Mouse (Mus musculus) ES-E14 (cell line): ENCODE data around the gene Slc37a1. TPM values are rescaled to one million over a fixed set of nuclear protein-coding genes. Genes with fewer than 3 reads are reported as not detected.

ENCODE experiments used
- DNase-seq: peaks from one replicate; pipeline ENCODE4 v3.0.0-alpha.2; 2013; ENCODE audit warnings: low read depth, low spot score
- H3K27ac ChIP-seq: 2 replicates; pipeline ENCODE4 v1.5.1; 2012; ENCODE audit warnings: low read depth, mild to moderate bottlenecking, low read length, moderate library complexity, mixed read lengths; ENCODE audit not compliant: poor library complexity, insufficient read depth, severe bottlenecking
- H3K36me3 ChIP-seq: 2 replicates; pipeline ENCODE4 v1.6.1; 2012; ENCODE audit warnings: mild to moderate bottlenecking, low read length, moderate library complexity, mixed read lengths; ENCODE audit not compliant: control insufficient read depth, poor library complexity, insufficient read depth, severe bottlenecking
- H3K4me1 ChIP-seq, 2 experiments: fragments of 150-350 bp in 1 of 2; sonication (generic) in 1 of 2; 2 replicates each; pipeline ENCODE4 v1.6.1; 2012; ENCODE audit warnings: low read length in 2 of 2, mild to moderate bottlenecking in 1 of 2, mixed read lengths in 1 of 2; ENCODE audit not compliant: control insufficient read depth in 2 of 2, insufficient read depth in 2 of 2, poor library complexity in 1 of 2
- H3K4me3 ChIP-seq, 2 experiments: fragments of 150-350 bp in 1 of 2; sonication (generic) in 1 of 2; 2 replicates each; pipeline ENCODE4 v1.5.1; 2012; ENCODE audit warnings: low read length in 2 of 2, low read depth in 1 of 2, mild to moderate bottlenecking in 1 of 2, mixed read lengths in 1 of 2; ENCODE audit not compliant: insufficient read depth in 1 of 2, poor library complexity in 1 of 2, severe bottlenecking in 1 of 2
- H3K9ac ChIP-seq: 2 replicates; pipeline ENCODE4 v1.6.1; 2012; ENCODE audit warnings: low read depth, mild to moderate bottlenecking, low read length, mixed read lengths; ENCODE audit not compliant: poor library complexity, insufficient read depth, severe bottlenecking
- H3K9me3 ChIP-seq: fragments of 150-350 bp; sonication (generic); 2 replicates; pipeline ENCODE4 v1.6.1; 2012; ENCODE audit warnings: low read depth, mild to moderate bottlenecking, low read length; ENCODE audit not compliant: control insufficient read depth, insufficient read depth
- CHD2 ChIP-seq: IDR thresholded peaks from 2 replicates; pipeline ENCODE4 v1.6.1; 2014; ENCODE audit warnings: mild to moderate bottlenecking, low read depth, low read length, inconsistent platforms
- HCFC1 ChIP-seq: IDR thresholded peaks from 2 replicates; pipeline ENCODE4 v1.6.1; 2012; ENCODE audit warnings: low read length, inconsistent platforms, borderline replicate concordance; ENCODE audit not compliant: insufficient read depth
- MAFK ChIP-seq: IDR thresholded peaks from 2 replicates; pipeline ENCODE4 v1.6.1; 2014; ENCODE audit warnings: mild to moderate bottlenecking, low read depth, low read length, inconsistent platforms; ENCODE audit not compliant: insufficient read depth
- ZC3H11A ChIP-seq: IDR thresholded peaks from 2 replicates; pipeline ENCODE4 v1.6.1; 2012; ENCODE audit warnings: low read depth, mild to moderate bottlenecking, inconsistent platforms, low read length, borderline replicate concordance
- ZNF384 ChIP-seq: IDR thresholded peaks from 2 replicates; pipeline ENCODE4 v1.6.1; 2012; ENCODE audit warnings: low read depth, low read length, inconsistent platforms
- in situ Hi-C, 2 experiments: fragments of 600-800 bp; cut with MboI; formaldehyde crosslinking; loops; one replicate each; pipeline ENCODE4 v1.15.1; 2025; ENCODE audit warnings: low sequenced_read_pairs in 2 of 2, inconsistent platforms in 1 of 2; ENCODE audit not compliant: unreplicated experiment in 2 of 2
- total RNA-seq: library from RNA; depleted of rRNA; stranded (reverse); fragments of 300-350 nt; gene quantifications from 2 replicates; pipeline ENCODE4 v1.2.3, GENCODE M21; 2012

Gene Slc37a1
- total RNA-seq, 1 experiment = 37.5 TPM

DNA sequence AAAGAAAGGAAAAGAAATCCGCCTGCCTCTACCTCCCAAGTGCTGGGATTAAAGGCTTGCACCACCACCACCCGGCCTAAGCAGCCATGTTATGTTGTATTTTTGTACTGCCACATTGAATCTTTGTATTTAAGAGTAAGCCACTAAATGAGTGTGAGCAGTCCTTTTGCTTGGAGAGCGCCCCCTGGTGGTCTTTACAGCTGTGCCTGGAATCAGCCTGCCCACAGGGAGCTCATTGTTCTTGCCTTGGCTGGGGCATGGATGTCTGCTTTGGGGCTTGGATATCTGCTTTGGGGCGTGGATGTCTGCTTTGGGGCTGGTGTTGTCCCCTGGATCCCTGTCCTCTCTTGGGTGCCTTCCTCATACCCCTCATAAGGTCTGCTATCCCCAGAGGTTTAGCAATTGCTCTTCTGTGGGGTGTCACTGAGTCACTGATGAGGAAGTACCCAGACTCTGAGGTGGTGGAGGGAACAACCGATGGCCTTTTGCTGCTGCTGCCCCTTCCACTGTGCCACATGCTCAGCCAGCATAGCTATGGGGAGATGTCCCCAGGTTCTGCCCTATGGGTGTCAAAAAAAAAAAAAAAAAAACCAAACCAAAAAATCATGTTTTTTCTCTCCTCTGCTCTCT, 57.7 kb downstream of the Slc37a1 start:
- in situ Hi-C loops = loop anchor here in 1 of 2 experiments (25.0 kb wide), 1 partner anchor 143 kb away; no protein-coding TSS in a partner anchor

DNA sequence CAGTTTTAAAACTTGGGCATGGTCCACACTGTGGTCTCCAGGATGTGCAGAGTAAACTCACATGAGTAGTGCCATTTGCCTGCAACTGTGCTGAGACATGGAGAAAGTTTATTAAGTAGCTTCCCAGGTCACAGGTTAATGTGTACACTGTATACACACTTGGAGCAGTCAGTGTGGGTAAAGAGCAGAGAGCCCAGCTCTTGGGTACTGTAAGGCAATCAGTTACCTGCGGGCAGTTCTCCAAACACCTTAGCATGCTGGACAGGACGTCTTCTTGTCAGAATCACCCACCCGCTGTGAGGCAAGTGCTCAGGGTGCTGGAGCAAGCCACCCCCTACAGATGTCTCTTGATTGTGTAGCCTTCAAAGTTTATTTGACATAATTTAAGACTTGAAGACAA, 58.2 kb downstream of the Slc37a1 start:
- Histone ChIP-seq H3K9me3 (no peaks in the 10 kb centered on the region), H3K9ac (no peak overlapping the region), H3K36me3 (peaks cover 18% of the 10 kb centered on the region), H3K4me1 (peaks cover 0 to 2% of the 10 kb centered on the region in 2 experiments; a peak in 2 of 4 replicates), H3K27ac (no peak overlapping the region), H3K4me3 (no peak overlapping the region)
- no peak for TF ChIP-seq ZNF384
- no peak for TF ChIP-seq CHD2
- TF ChIP-seq MAFK = no peak
- no peak for TF ChIP-seq ZC3H11A
- TF ChIP-seq HCFC1 = no peak
- DNase-seq = no peak
- in situ Hi-C loops = loop anchor here in 1 of 2 experiments (25.0 kb wide), 1 partner anchor 142 kb away; no protein-coding TSS in a partner anchor

More for the DNA sequence above, 57.7 kb downstream of the Slc37a1 start:
- peaks cover 16% of the 10 kb centered on the region for H3K36me3 ChIP-seq
- H3K9ac ChIP-seq = no peak overlapping the region
- no peak overlapping the region for H3K27ac ChIP-seq
- H3K4me3 ChIP-seq = no peak overlapping the region
- TF ChIP-seq MAFK = no peak
- no peak for TF ChIP-seq CHD2
- TF ChIP-seq ZNF384 = no peak
- TF ChIP-seq ZC3H11A = no peak; the same call in 1 of the 2 replicates
- TF ChIP-seq HCFC1 = no peak
- peak; percentile 78 for DNase-seq
- no peaks in the 10 kb centered on the region for H3K9me3 ChIP-seq
- H3K4me1 ChIP-seq = peaks cover 0 to 2% of the 10 kb centered on the region in 2 experiments; a peak in 2 of 4 replicates

DNA sequence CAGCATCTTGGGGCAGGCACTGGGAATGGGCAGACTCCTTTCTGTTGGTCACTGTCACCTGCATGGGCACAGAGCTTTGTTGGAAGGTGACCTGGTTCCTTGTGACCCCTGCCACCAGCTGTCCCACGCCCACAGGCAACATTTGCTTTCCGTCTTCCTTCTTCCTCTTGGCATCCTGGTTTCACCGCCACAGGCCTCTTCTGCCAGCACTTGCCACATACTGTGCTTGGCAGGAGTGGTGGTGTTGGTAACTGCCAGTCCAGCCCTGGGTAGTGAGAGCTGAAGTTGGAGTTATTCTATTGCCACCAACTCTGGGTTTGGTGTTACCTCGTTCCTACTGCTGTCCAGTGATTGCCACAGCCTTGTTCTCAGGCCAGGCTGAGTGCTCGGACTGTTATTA, 61.5 kb downstream of the Slc37a1 start:
- Histone ChIP-seq H3K9ac (no peak overlapping the region), H3K36me3 (peaks cover 17% of the 10 kb centered on the region), H3K4me3 (no peak overlapping the region), H3K4me1 (peaks cover 2 to 6% of the 10 kb centered on the region in 2 experiments; a peak in 2 of 4 replicates), H3K9me3 (no peaks in the 10 kb centered on the region), H3K27ac (no peak overlapping the region)
- no peak for DNase-seq
- in situ Hi-C loops = loop anchor here in 1 of 2 experiments (25.0 kb wide), 1 partner anchor 139 kb away; no protein-coding TSS in a partner anchor
- TF ChIP-seq ZC3H11A (no peak), HCFC1 (no peak), MAFK (no peak), ZNF384 (no peak), CHD2 (no peak)

DNA sequence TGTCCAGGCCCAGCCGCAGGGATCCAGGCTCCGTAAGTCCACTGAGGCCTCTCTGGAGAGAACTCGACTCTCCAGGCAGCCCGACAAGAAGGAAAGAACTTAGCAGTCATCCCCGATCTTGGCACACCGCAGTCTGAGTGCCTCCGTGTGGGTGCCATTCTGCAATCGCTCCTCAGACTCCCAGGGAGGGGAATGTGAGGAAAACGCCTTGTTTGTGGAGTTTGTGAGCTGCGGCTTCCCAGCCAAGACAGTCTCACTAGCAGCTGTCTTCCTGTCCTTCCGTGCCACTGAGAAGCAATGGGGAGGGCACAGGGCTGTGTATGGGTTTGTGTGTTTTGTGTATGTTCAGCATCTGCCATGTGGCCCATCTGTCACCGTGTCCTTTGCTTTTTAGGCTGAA, 62.8 kb downstream of the Slc37a1 start:
- H3K36me3 ChIP-seq = peaks cover 17% of the 10 kb centered on the region
- no peak overlapping the region for H3K27ac ChIP-seq
- H3K9ac ChIP-seq = no peak overlapping the region
- no peak for DNase-seq
- H3K9me3 ChIP-seq = no peaks in the 10 kb centered on the region
- in situ Hi-C loops = loop anchor here in 1 of 2 experiments (25.0 kb wide), 1 partner anchor 138 kb away; no protein-coding TSS in a partner anchor
- TF ChIP-seq MAFK (no peak), ZC3H11A (no peak), CHD2 (no peak), ZNF384 (no peak), HCFC1 (no peak)
- no peak overlapping the region for H3K4me3 ChIP-seq
- H3K4me1 ChIP-seq = peaks cover 2 to 6% of the 10 kb centered on the region in 2 experiments; a peak in 2 of 4 replicates
